Mouse (Mus musculus): ENCODE data around the gene Cbln3. TPM values are rescaled to one million over a fixed set of nuclear protein-coding genes. Genes with fewer than 3 reads are reported as not detected.

Cbln3 gene
- total RNA-seq, 2 experiments from 2014 or later = not detected

DNA sequence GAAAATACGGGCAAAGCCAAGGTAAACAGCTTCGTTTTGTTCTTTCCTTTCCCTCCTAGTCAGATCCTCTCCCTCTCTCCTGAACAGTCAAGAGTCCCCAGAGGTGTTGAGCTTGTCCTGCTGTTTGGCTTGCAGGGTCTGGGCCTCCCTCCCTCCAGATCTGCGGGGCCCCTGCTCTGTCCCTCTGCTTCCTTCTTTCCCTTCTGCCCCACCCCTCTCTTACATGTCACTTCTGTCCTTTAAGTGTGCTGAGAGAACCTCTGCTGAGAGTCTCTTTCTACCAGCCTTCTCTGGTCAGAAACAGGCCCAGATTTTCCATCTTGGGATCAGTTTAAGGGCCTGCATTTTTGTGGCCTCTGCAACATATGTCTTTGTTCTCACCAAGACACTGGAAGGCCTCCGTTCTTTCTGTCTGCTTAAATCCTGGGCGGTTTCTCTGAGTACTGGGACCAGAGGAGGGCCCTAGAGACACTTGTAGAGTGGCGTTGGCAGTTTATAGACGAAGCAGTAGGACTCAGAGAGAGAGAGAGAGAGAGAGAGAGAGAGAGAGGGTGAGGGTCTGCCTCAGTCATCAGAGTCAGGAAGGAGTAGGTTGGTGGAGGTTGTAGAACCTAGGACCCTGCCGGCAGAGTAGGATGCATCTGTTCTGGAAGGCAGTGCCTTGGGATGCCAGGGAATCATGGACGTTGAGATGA is 29.6 kb downstream of the Cbln3 start:
- ATAC-seq (replicated peaks; ENCODE audit: low FRiP score, low TSS enrichment, poor library complexity, severe bottlenecking) = no peak

DNA sequence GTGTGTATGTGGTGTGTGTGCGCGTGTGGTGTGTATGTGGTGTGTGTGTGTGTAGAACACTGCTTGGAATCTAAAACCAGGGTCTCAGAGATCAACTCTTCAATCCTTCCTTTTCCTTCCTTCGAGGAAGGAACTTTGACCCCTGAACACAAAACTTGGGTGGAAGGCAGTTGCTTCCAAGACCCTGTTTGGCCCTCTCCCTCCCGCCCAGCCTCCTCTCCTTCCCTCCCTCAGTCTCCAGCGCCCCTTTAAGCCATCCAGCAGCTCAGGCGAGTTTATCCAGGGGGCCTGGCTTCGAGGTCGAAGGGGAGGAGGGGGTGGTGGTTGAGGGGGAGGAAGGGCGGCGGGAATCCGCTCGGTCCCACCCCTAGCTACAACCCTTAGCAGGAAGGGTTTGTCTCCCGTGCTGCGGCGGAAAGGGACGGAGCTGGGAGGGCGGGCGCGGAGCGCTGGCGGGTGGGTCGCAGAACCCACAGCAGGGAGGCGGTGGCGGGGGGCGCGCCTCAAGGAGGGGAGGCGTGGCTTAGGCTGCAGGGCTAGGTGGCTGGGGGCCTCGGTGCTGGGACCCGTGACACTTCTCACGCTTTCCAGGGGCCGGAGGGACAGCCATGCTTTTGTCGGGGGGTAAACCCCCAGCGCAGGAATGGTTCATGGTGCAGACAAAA is 30.4 kb downstream of the Cbln3 start, which contains the start of gene Nynrin:
TSS of gene Nynrin (plus strand) at position 390 of the 665 bp plus-strand sequence.
- ATAC-seq (replicated peaks; ENCODE audit: low FRiP score, low TSS enrichment, poor library complexity, severe bottlenecking) = peak; percentile 62; the same call in 1 of the 2 replicates

DNA sequence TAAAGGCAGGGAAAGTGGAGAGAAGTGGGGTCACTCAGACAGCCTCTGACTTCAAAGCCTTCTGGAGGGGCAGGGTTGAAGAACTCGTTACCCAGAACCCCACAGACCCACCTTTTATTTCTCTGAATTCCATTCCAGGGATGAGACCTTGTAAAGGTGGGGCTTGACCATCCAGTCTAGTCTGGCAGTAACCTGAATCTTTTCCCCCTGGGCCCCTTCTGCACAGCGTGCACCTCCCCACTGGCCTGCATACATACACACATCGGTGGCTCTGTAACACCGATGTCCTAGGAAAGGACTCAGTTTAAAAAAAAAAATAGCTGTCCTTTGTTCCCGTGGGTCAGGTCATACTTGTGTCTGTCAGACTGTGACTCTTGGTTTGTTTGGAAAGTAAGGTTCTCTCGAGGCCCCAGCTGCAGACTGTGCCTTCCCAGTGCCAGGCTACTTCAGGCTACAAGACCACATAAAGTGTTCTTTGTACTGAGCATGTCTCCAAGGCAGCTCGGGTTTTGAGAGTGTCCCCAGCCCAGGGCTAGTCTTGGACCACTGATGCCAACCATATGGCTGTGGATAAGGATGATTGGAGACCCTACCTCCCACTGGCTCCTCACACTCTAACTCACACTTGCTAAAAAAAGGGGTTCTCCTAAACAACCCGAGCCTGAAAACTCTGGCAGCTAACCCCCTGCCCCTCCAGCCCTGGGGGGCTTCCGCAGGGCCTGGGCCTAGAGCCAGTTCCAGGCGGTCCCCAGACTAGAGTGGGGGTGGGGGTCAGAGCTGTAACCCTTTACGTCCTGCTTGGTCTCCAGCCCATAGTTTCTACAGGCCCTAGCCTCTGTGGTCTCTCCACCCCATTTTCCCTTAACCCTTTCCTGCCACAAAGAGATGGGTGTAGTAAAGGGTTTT is 31.3 kb downstream of the Cbln3 start:
- ATAC-seq (replicated peaks; ENCODE audit: low FRiP score, low TSS enrichment, poor library complexity, severe bottlenecking) = peak; percentile 42; the same call in 1 of the 2 replicates

DNA sequence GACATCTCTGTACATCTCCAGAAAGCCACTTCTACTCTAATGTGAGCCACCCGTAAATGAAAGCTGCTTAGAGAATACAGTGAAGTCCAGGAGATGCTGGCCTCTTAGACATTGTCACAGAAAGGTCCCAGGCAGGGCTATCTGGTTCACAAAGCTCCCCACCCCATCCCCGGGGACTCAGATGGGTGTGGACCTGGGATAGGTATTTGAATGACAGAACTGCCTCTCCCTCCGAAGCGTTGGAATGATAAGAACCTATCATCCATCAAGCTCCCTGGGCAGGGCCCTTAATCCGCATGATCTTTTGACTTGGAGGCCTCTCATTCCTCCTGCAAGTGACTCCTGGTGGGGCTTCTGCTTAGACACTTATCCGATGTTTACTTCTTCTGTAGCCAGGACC is 33.3 kb downstream of the Cbln3 start:
- ATAC-seq (replicated peaks; ENCODE audit: low FRiP score, low TSS enrichment, poor library complexity, severe bottlenecking) = no peak

DNA sequence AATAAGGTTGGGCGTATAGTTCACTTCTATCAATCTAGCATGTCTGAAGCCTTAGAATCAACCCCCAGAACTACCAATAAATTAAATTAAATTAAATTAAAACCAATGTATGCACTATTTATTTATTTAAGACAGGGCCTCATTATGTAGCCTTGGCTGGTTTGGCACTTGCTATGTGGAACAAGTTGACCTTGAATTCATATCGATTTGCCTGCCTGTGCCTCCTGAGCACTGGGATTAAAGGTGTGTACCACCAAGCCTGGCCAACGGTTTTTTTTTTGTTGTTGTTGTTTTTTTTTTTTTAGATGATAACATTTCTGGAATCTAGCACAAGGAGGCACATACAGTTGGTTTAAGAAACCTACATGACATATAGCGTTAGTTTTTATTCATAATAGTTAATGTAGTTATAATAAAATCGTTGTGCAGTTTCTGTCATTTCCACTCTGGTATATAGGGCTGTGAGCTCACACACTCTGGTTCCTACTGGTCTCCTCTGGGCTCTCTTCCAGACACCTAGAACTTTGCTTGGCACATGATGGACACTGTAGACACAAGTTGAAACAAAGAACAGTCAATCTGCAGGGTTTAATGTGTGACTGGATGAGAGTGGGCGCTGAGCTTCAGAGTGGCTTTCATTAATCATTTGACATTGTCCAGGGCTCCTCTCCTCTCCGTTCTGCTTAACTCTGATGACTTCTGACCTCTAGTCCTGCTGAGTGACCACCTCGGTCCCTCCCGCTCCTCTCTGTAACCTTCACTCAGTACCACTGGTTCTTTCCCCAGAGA is 38.5 kb downstream of the Cbln3 start:
- no peak for ATAC-seq (replicated peaks; ENCODE audit: low FRiP score, low TSS enrichment, poor library complexity, severe bottlenecking)

DNA sequence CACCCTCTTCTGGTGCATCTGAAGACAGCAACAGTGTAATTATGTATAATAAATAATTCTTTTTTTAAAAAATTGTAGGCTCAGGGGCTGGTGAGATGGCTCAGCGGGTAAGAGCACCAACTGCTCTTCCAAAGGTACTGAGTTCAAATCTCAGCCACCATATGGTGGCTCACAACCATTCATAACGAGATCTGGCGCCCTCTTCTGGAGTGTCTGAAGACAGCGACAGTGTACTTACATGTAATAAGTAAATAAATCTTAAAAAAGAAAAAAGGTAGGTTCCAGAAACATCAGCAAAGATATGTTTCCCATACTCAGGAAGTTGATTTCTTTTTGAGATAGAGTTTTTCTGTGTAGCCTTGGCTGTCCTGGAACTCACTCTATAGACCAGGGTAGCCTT is 41.4 kb downstream of the Cbln3 start:
- ATAC-seq (replicated peaks; ENCODE audit: low FRiP score, low TSS enrichment, poor library complexity, severe bottlenecking) = no peak

DNA sequence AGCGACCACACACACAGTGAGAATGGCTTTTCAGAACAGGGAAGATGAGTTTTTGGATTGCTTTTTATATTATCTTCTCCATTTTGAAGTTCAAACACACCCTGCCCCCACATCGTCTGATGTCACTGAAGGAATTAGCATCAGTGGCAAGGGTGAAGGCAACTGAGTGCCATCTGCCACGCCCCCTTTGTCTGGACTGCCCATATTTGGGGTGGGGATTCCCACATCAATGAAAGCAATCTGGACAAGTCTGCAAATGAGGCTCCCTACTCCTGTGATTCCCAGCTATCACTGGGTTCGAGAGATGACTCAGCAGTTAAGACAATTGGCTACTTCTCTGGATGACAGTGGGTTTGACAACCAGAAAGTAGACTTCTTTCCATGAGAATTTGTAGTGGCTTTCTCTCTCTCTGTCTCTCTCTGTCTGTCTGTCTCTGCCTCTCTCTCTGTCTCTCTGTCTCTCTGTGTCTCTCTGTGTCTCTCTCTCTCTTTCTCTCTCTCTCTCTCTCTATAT is 43.3 kb downstream of the Cbln3 start:
- ATAC-seq (replicated peaks; ENCODE audit: low FRiP score, low TSS enrichment, poor library complexity, severe bottlenecking) = no peak

DNA sequence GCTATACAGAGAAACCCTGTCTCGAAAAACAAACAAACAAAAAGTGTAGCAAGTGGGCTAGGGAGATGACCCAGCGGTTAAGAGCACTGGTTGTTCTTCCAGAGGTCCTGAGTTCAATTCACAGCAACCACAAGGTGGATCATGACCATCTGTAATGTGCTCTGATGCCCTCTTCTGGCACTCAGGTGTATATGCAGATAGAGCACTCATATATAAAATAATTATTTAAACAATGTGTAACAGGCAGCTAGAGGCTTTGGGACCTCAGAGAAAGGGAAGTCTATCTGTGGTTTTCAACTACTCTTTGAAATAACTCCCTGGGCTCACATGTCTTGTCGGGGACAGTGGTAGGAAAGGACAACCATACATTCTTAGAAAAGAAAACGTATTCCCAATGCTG is 45.5 kb downstream of the Cbln3 start:
- 0 out of 2 replicates have a peak, but pooled peaks have one; percentile 32 for ATAC-seq (replicated peaks; ENCODE audit: low FRiP score, low TSS enrichment, poor library complexity, severe bottlenecking)

DNA sequence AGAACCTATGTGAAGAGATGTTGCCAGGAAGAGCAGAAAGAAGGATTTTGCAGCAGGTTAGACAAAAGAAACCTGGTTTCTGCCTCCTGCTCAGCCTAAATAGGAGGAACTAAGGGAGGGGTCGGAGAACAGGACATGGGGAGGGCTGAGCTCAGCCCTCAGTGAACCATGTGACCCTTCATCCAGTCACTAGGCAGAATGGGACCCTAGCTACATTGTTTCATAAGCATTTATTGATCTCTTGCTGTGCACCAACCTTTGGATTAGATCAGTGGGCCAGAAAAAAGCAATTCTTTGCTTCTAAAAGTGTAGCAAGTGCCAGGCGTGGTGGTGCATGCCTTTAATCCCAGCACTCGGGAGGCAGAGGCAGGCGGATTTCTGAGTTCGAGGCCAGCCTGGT is 45.9 kb downstream of the Cbln3 start:
- no peak for ATAC-seq (replicated peaks; ENCODE audit: low FRiP score, low TSS enrichment, poor library complexity, severe bottlenecking)

DNA sequence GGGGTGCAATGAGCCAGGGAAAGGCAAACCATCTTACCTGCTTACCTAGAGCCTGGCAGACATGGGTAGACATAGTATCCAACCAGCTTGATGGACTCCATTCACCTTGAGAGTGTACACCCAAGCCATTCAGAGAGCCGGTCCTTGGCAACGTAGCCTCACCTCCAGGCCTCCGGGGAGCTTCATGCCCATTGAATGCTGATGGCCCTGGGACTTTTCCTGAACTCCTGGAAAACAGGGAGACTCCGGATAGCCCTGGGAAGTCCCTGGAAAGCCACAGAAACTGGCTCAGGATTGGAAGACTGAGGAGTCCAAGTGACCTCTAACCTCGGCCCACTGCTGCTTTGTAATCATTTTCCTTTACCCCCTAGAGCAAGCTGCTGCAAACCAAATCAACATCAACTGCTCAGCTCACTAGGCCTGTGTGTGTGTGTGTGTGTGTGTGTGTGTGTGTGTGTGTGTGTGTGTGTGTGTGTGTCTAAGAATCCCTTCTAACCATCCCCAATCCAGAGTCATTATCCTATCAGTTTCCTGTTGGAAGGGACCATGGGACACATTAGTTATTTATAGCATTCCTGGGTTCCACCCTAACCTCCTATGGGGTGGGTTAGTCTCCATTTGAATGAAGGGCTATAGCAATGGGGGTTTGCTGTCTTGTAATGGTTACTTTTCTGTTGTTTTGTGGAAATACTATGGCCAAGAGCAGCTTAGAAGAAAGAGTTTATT is 49.2 kb downstream of the Cbln3 start:
- ATAC-seq (replicated peaks; ENCODE audit: low FRiP score, low TSS enrichment, poor library complexity, severe bottlenecking) = no peak

DNA sequence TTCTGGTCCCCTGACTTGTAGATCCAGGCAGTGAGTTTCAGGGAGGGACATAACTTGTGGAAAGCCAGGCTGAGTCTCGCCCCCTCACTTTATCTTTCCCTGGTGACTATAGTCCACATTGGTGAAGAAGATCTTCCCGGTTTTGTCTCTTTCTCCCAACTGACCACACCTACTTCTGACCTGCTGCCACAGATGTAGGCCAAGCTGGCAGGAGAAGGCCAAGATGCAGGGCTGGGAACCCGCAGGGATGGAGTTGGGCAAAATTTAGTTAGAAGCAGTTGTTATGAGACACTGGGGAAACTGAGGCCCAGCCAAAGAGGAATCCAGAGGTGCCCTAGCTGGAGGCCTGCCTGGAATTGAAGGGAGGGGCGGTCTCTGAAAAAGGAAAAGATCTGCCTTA is 51.1 kb downstream of the Cbln3 start:
- ATAC-seq (replicated peaks; ENCODE audit: low FRiP score, low TSS enrichment, poor library complexity, severe bottlenecking) = no peak

DNA sequence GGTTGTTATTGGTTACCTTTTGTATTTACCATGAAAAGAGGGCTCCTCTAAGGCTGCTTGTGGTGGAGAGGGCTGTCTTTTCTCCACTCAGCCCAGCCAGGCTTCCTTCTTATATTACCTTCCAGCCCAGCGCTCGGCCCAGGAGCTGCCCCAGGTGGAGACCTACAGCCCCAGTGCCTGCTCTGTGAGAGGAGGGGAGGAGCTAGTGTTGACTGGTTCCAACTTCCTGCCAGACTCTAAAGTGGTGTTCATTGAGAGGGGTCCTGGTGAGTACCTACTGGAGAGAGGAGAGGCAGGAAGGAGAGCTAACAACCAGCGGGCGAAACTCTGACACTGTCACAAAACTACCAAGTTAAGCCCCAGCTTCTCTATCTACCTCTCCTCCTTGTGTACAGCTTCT is 53.9 kb downstream of the Cbln3 start:
- no peak for ATAC-seq (replicated peaks; ENCODE audit: low FRiP score, low TSS enrichment, poor library complexity, severe bottlenecking)

DNA sequence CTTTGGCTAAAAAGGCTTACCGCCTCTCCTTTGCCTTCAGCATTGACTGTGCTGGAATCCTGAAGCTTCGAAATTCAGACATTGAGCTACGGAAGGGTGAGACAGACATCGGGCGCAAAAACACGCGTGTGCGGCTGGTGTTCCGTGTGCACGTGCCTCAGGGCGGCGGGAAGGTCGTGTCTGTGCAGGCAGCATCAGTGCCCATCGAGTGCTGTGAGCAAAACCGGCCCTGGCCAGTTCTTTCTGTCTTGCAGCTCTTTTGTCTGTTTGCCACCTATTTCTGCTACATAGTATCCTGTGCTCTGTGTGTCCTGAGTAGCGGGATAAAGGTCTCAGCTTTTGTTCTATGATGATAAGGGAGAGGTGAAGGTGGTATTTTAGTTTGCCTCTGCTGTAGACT is 54.3 kb downstream of the Cbln3 start:
- ATAC-seq (replicated peaks; ENCODE audit: low FRiP score, low TSS enrichment, poor library complexity, severe bottlenecking) = no peak

Other genes with a start within 250 kb of the Cbln3 start
Only the 30 nearest of the 31 such genes appear.
- gene Gm49378, start 246.5 kb downstream of the Cbln3 start, total RNA-seq (2014; fragmentation: Nextera tagmentation) = 4.9 and 11.6 TPM in 2 replicates
- 3.5 and 3.7 TPM in 2 replicates for gene Gm49378, start 246.5 kb downstream of the Cbln3 start, total RNA-seq (2017)
- 43.8 and 52.6 TPM in 2 replicates for gene Tm9sf1, start 240.6 kb downstream of the Cbln3 start, total RNA-seq (2014; fragmentation: Nextera tagmentation)
- 61.9 and 77.4 TPM in 2 replicates for gene Tm9sf1, start 240.6 kb downstream of the Cbln3 start, total RNA-seq (2017)
- 0.87 and 0.99 TPM in 2 replicates for gene Tssk4, start 234.2 kb downstream of the Cbln3 start, total RNA-seq (2014; fragmentation: Nextera tagmentation)
- gene Tssk4, start 234.2 kb downstream of the Cbln3 start, total RNA-seq (2017) = 0.69 TPM in 1 of 2 replicates, not detected in the other
- gene Mdp1, start 223.9 kb downstream of the Cbln3 start, total RNA-seq (2014; fragmentation: Nextera tagmentation) = 39.9 and 57.6 TPM in 2 replicates
- 33.5 and 34.1 TPM in 2 replicates for gene Mdp1, start 223.9 kb downstream of the Cbln3 start, total RNA-seq (2017)
- gene Gmpr2, start 212.5 kb downstream of the Cbln3 start, total RNA-seq (2014; fragmentation: Nextera tagmentation) = 20.2 and 31.1 TPM in 2 replicates
- 22.6 and 24.8 TPM in 2 replicates for gene Gmpr2, start 212.5 kb downstream of the Cbln3 start, total RNA-seq (2017)
- gene Nedd8, start 212.3 kb downstream of the Cbln3 start, total RNA-seq (2014; fragmentation: Nextera tagmentation) = 398 and 455 TPM in 2 replicates
- gene Nedd8, start 212.3 kb downstream of the Cbln3 start, total RNA-seq (2017) = 365 and 374 TPM in 2 replicates
- 22.2 and 59.3 TPM in 2 replicates for gene Tinf2, start 202.6 kb downstream of the Cbln3 start, total RNA-seq (2014; fragmentation: Nextera tagmentation)
- gene Tinf2, start 202.6 kb downstream of the Cbln3 start, total RNA-seq (2017) = 22.8 and 24.0 TPM in 2 replicates
- not detected in 2 replicates for gene Tgm1, start 170.5 kb downstream of the Cbln3 start, total RNA-seq (2014; fragmentation: Nextera tagmentation)
- 0.15 TPM in 1 of 2 replicates, not detected in the other for gene Tgm1, start 170.5 kb downstream of the Cbln3 start, total RNA-seq (2017)
- 14.4 and 20.2 TPM in 2 replicates for gene Rabggta, start 162.1 kb downstream of the Cbln3 start, total RNA-seq (2014; fragmentation: Nextera tagmentation)
- gene Rabggta, start 162.1 kb downstream of the Cbln3 start, total RNA-seq (2017) = 7.7 and 12.6 TPM in 2 replicates
- gene Dhrs1, start 138.7 kb downstream of the Cbln3 start, total RNA-seq (2014; fragmentation: Nextera tagmentation) = 21.5 and 31.0 TPM in 2 replicates
- gene Dhrs1, start 138.7 kb downstream of the Cbln3 start, total RNA-seq (2017) = 10.0 and 10.3 TPM in 2 replicates
- 35.8 and 52.0 TPM in 2 replicates for gene Nop9, start 138.7 kb downstream of the Cbln3 start, total RNA-seq (2014; fragmentation: Nextera tagmentation)
- 24.8 and 27.5 TPM in 2 replicates for gene Nop9, start 138.7 kb downstream of the Cbln3 start, total RNA-seq (2017)
- gene Cideb, start 125.9 kb downstream of the Cbln3 start, total RNA-seq (2014; fragmentation: Nextera tagmentation) = not detected in 2 replicates
- not detected in 2 replicates for gene Cideb, start 125.9 kb downstream of the Cbln3 start, total RNA-seq (2017)
- gene Ltb4r2, start 123.0 kb downstream of the Cbln3 start, total RNA-seq (2014; fragmentation: Nextera tagmentation) = not detected in 2 replicates
- gene Ltb4r2, start 123.0 kb downstream of the Cbln3 start, total RNA-seq (2017) = 0.38 and 1.7 TPM in 2 replicates
- 0.50 and 3.5 TPM in 2 replicates for gene Ltb4r1, start 118.4 kb downstream of the Cbln3 start, total RNA-seq (2014; fragmentation: Nextera tagmentation)
- gene Ltb4r1, start 118.4 kb downstream of the Cbln3 start, total RNA-seq (2017) = 0.76 and 3.1 TPM in 2 replicates
- not detected in 2 replicates for gene Adcy4, start 100.3 kb downstream of the Cbln3 start, total RNA-seq (2014; fragmentation: Nextera tagmentation)
- gene Adcy4, start 100.3 kb downstream of the Cbln3 start, total RNA-seq (2017) = not detected in 2 replicates
- 55.7 and 87.0 TPM in 2 replicates for gene Ripk3, start 95.5 kb downstream of the Cbln3 start, total RNA-seq (2014; fragmentation: Nextera tagmentation)
- 8.9 and 23.1 TPM in 2 replicates for gene Ripk3, start 95.5 kb downstream of the Cbln3 start, total RNA-seq (2017)
- not detected in 2 replicates for gene Nfatc4, start 61.2 kb downstream of the Cbln3 start, total RNA-seq (2014; fragmentation: Nextera tagmentation)
- gene Nfatc4, start 61.2 kb downstream of the Cbln3 start, total RNA-seq (2017) = not detected in 2 replicates
- 1.9 and 2.7 TPM in 2 replicates for gene Nynrin, start 30.4 kb downstream of the Cbln3 start, total RNA-seq (2014; fragmentation: Nextera tagmentation)
- 1.2 and 2.0 TPM in 2 replicates for gene Nynrin, start 30.4 kb downstream of the Cbln3 start, total RNA-seq (2017)
- gene Khnyn, start 555 bp upstream of the Cbln3 start, total RNA-seq (2014; fragmentation: Nextera tagmentation) = 10.9 and 12.1 TPM in 2 replicates
- gene Khnyn, start 555 bp upstream of the Cbln3 start, total RNA-seq (2017) = 8.7 and 16.3 TPM in 2 replicates
- 7.8 and 17.0 TPM in 2 replicates for gene Sdr39u1, start 15.9 kb upstream of the Cbln3 start, total RNA-seq (2014; fragmentation: Nextera tagmentation)
- gene Sdr39u1, start 15.9 kb upstream of the Cbln3 start, total RNA-seq (2017) = 3.9 and 6.7 TPM in 2 replicates
- gene Cma1, start 60.3 kb upstream of the Cbln3 start, total RNA-seq (2014; fragmentation: Nextera tagmentation) = 1.4 TPM in 1 of 2 replicates, not detected in the other
- 1.1 TPM in 1 of 2 replicates, not detected in the other for gene Cma1, start 60.3 kb upstream of the Cbln3 start, total RNA-seq (2017)
- not detected in 2 replicates for gene Cma2, start 66.6 kb upstream of the Cbln3 start, total RNA-seq (2014; fragmentation: Nextera tagmentation)
- gene Cma2, start 66.6 kb upstream of the Cbln3 start, total RNA-seq (2017) = not detected in 2 replicates
- not detected in 2 replicates for gene Mcpt1, start 133.6 kb upstream of the Cbln3 start, total RNA-seq (2014; fragmentation: Nextera tagmentation)
- gene Mcpt1, start 133.6 kb upstream of the Cbln3 start, total RNA-seq (2017) = not detected in 2 replicates
- not detected in 2 replicates for gene Mcpt9, start 146.1 kb upstream of the Cbln3 start, total RNA-seq (2014; fragmentation: Nextera tagmentation)
- not detected in 2 replicates for gene Mcpt9, start 146.1 kb upstream of the Cbln3 start, total RNA-seq (2017)
- not detected in 2 replicates for gene Mcpt2, start 157.6 kb upstream of the Cbln3 start, total RNA-seq (2014; fragmentation: Nextera tagmentation)
- not detected in 2 replicates for gene Mcpt2, start 157.6 kb upstream of the Cbln3 start, total RNA-seq (2017)
- not detected in 2 replicates for gene Mcpt4, start 177.9 kb upstream of the Cbln3 start, total RNA-seq (2014; fragmentation: Nextera tagmentation)
- gene Mcpt4, start 177.9 kb upstream of the Cbln3 start, total RNA-seq (2017) = not detected in 2 replicates
- gene Mcpt8, start 200.9 kb upstream of the Cbln3 start, total RNA-seq (2014; fragmentation: Nextera tagmentation) = not detected in 2 replicates
- gene Mcpt8, start 200.9 kb upstream of the Cbln3 start, total RNA-seq (2017) = 1.2 TPM in 1 of 2 replicates, not detected in the other
- 2.8 TPM in 1 of 2 replicates, not detected in the other for gene Ctsg, start 218.2 kb upstream of the Cbln3 start, total RNA-seq (2014; fragmentation: Nextera tagmentation)
- gene Ctsg, start 218.2 kb upstream of the Cbln3 start, total RNA-seq (2017) = 3.5 and 16.0 TPM in 2 replicates
- not detected in 2 replicates for gene Gzme, start 236.2 kb upstream of the Cbln3 start, total RNA-seq (2014; fragmentation: Nextera tagmentation)
- not detected in 2 replicates for gene Gzme, start 236.2 kb upstream of the Cbln3 start, total RNA-seq (2017)
- gene Gzmd, start 248.2 kb upstream of the Cbln3 start, total RNA-seq (2014; fragmentation: Nextera tagmentation) = not detected in 2 replicates
- gene Gzmd, start 248.2 kb upstream of the Cbln3 start, total RNA-seq (2017) = not detected in 2 replicates